Comparison of ENCODE assay signal across 8 mouse cellular contexts in genomic region chr2:154891585-154891984, GRCm38 (mm10). TPM values are rescaled to one million over a fixed set of nuclear protein-coding genes. Genes with fewer than 3 reads are reported as not detected.
A peak's percentile ranks its signal among the peaks of the same experiment; 100 is the strongest.
DNase-seq lines count a peak whose midpoint lies in the region; ATAC-seq and TF ChIP-seq lines count a peak whose summit lies in the region.

No protein-coding gene starts in this region.

- peak overlapping the region; percentile 94 for H3K9ac ChIP-seq in limb, embryonic 13.5 days
- peak overlapping the region; percentile 99 for H3K9ac ChIP-seq in stomach, embryonic 16.5 days (ENCODE audit: low read length)

- H3K4me3 ChIP-seq in testis, adult 2 months (ENCODE audit: control insufficient read depth, low read depth, low read length) = peak overlapping the region; percentile 99
- peak overlapping the region; percentile 88 for H3K4me3 ChIP-seq in limb, embryonic 13.5 days
- peak overlapping the region; percentile 99 for H3K4me3 ChIP-seq in stomach, embryonic 16.5 days (replicated peaks; ENCODE audit: low read length)

- H3K9me3 ChIP-seq in limb, embryonic 13.5 days = no peaks in the 10 kb centered on the region
- no peaks in the 10 kb centered on the region for H3K9me3 ChIP-seq in stomach, embryonic 16.5 days (replicated peaks; ENCODE audit: control insufficient read depth, low read length)

- no peak overlapping the region for H3K27ac ChIP-seq in testis, adult 2 months (ENCODE audit: control insufficient read depth, insufficient read depth, low read depth, low read length)
- peak overlapping the region; percentile 84; the same call in 1 of the 2 replicates for H3K27ac ChIP-seq in limb, embryonic 13.5 days
- H3K27ac ChIP-seq in stomach, embryonic 16.5 days (ENCODE audit: low read length) = no peak overlapping the region

- no peaks in the 10 kb centered on the region for H3K36me3 ChIP-seq in testis, adult 2 months (ENCODE audit: control insufficient read depth, insufficient read depth, low read length)
- peaks cover 10% of the 10 kb centered on the region for H3K36me3 ChIP-seq in limb, embryonic 13.5 days
- peaks cover 4% of the 10 kb centered on the region; the same call in 1 of the 2 replicates for H3K36me3 ChIP-seq in stomach, embryonic 16.5 days (ENCODE audit: control insufficient read depth, insufficient read depth, low read length)

- no peak for ATAC-seq in limb, embryonic 13.5 days (ENCODE audit: low FRiP score, low read depth)
- ATAC-seq in stomach, embryonic 16.5 days (ENCODE audit: insufficient read depth, low FRiP score) = no peak

- peak; percentile 30 for DNase-seq in embryo, embryonic 10.5 days (ENCODE audit: low spot score)
- DNase-seq in embryo, embryonic 10 days (ENCODE audit: low spot score) = no peak
- DNase-seq in testis, postnatal 14 days (ENCODE audit: low spot score) = no peak
- no peak for DNase-seq in cerebellum, postnatal 14 days
- DNase-seq in urinary bladder, postnatal 10 days (ENCODE audit: low spot score) = no peak

- H3K4me1 ChIP-seq in testis, adult 2 months (ENCODE audit: control insufficient read depth, insufficient read depth, low read length) = no peaks in the 10 kb centered on the region; the same call in 1 of the 2 replicates
- peaks cover 19% of the 10 kb centered on the region for H3K4me1 ChIP-seq in limb, embryonic 13.5 days
- peaks cover 8% of the 10 kb centered on the region; the same call in 1 of the 2 replicates for H3K4me1 ChIP-seq in stomach, embryonic 16.5 days (ENCODE audit: control insufficient read depth, insufficient read depth, low read length)

- no peak for TF ChIP-seq POLR2A in testis, adult 2 months (IDR thresholded peaks at IDR 0.05; ENCODE audit: control insufficient read depth, low read depth, low read length)

- H3K4me2 ChIP-seq in limb, embryonic 13.5 days (replicated peaks) = peak overlapping the region; percentile 75
- peak overlapping the region; percentile 88 for H3K4me2 ChIP-seq in stomach, embryonic 16.5 days (ENCODE audit: low read depth, low read length)

- no peak for TF ChIP-seq CTCF in testis, adult 2 months (IDR thresholded peaks at IDR 0.05; ENCODE audit: control insufficient read depth, insufficient read depth, insufficient replicate concordance, low read depth, low read length)

- 11% methylated on average over 2 of the region's 2 CpGs for WGBS in limb, embryonic 13.5 days
- WGBS in stomach, embryonic 16.5 days = 6% methylated on average over 2 of the region's 2 CpGs

- no peaks in the 10 kb centered on the region for H3K27me3 ChIP-seq in testis, adult 2 months (ENCODE audit: control insufficient read depth, insufficient read depth, low read length)
- no peaks in the 10 kb centered on the region for H3K27me3 ChIP-seq in limb, embryonic 13.5 days
- H3K27me3 ChIP-seq in stomach, embryonic 16.5 days (ENCODE audit: control insufficient read depth, insufficient read depth, low read length) = no peaks in the 10 kb centered on the region

RNA-seq across cellular contexts. Expression of gene Eif2s2, which starts 1.1 kb away (rescaled TPM):
- polyA plus RNA-seq in testis, adult 2 months (2012; rRNA removed) = 23.3 and 24.5 TPM in 2 replicates
- 110 and 115 TPM in 2 replicates for polyA plus RNA-seq in limb, embryonic 13.5 days (2015; fragmentation: Nextera tagmentation; extraction: Ambion mirVana)
- polyA plus RNA-seq in stomach, embryonic 16.5 days (2015; fragmentation: Nextera tagmentation; extraction: Ambion mirVana) = 74.7 and 88.7 TPM in 2 replicates
